Mouse (Mus musculus) heart, embryonic 15.5 days (tissue): Measurements from ENCODE around the gene Raf1. TPM values are rescaled to one million over a fixed set of nuclear protein-coding genes. Genes with fewer than 3 reads are reported as not detected.
"Not testable (repeated sequence)": the region's sequence is repeated elsewhere in the genome, so short reads cannot be mapped to it uniquely, and the experiment has no call there.

Experiments
- ATAC-seq: fragments of 200-750 bp; cut with Nextera tagmentation; replicated peaks from 2 replicates; pipeline ENCODE4 v1.8.0; 2017; ENCODE audit warnings: low read depth, moderate TSS enrichment; ENCODE audit not compliant: insufficient number of reproducible peaks, insufficient read depth, low FRiP score
- H3K27ac ChIP-seq: fragments of 300-500 bp; sonication (generic); 2 replicates; pipeline ENCODE4 v1.5.1; 2015; ENCODE audit warnings: mild to moderate bottlenecking, inconsistent platforms
- H3K27me3 ChIP-seq: fragments of 300-500 bp; sonication (generic); 2 replicates; pipeline ENCODE4 v1.6.1; 2015; ENCODE audit warnings: inconsistent platforms
- H3K36me3 ChIP-seq: fragments of 300-500 bp; sonication (generic); 2 replicates; pipeline ENCODE4 v1.6.1; 2015; ENCODE audit warnings: mild to moderate bottlenecking, inconsistent platforms
- H3K4me1 ChIP-seq: fragments of 300-500 bp; sonication (generic); replicated peaks from 2 replicates; pipeline ENCODE4 v1.6.1; 2015; ENCODE audit warnings: inconsistent platforms
- H3K4me2 ChIP-seq: fragments of 300-500 bp; sonication (generic); 2 replicates; pipeline ENCODE4 v1.6.1; 2015; ENCODE audit warnings: inconsistent platforms, mild to moderate bottlenecking, moderate library complexity
- H3K4me3 ChIP-seq: fragments of 300-500 bp; sonication (generic); 2 replicates; pipeline ENCODE4 v1.5.1; 2015; ENCODE audit warnings: mild to moderate bottlenecking, inconsistent platforms
- H3K9ac ChIP-seq: fragments of 300-500 bp; sonication (generic); 2 replicates; pipeline ENCODE4 v1.6.1; 2015; ENCODE audit warnings: mild to moderate bottlenecking, inconsistent platforms
- H3K9me3 ChIP-seq: fragments of 300-500 bp; sonication (generic); replicated peaks from 2 replicates; pipeline ENCODE4 v1.6.1; 2016; ENCODE audit warnings: inconsistent platforms
- WGBS: fragments of 180-500 bp; shearing (Covaris S2); methylation state at CpG from one replicate; pipeline ENCODE4 v1.1.7; 2015; ENCODE audit warnings: mixed read lengths; 5-methylcytosine and 5-hydroxymethylcytosine counted together
- polyA plus RNA-seq: library from polyadenylated mRNA; unstranded; fragments of >200 nt; fragmentation: Nextera tagmentation; extraction: Ambion mirVana; gene quantifications from 2 replicates; pipeline ENCODE4 v1.2.1, GENCODE M21; 2015

Gene Raf1
- polyA plus RNA-seq, 1 experiment from 2014 or later, result 90.7 TPM

GRCm38 (mm10) chr6:115650476-115651427, 25.7 kb downstream of the Raf1 start:
- Histone ChIP-seq H3K27ac (peak overlapping the region; percentile 63), H3K27me3 (no peaks in the 10 kb centered on the region), H3K9ac (no peak overlapping the region), H3K4me3 (no peak overlapping the region), H3K36me3 (no peaks in the 10 kb centered on the region), H3K4me2 (peak overlapping the region; percentile 6; the same call in 1 of the 2 replicates), H3K9me3 (no peaks in the 10 kb centered on the region), H3K4me1 (peaks cover 36% of the 10 kb centered on the region)
- 34% methylated on average over 5 of the region's 5 CpGs for WGBS
- 0 out of 2 replicates have a peak, but pooled peaks have one; percentile 39 for ATAC-seq

- H3K4me1 ChIP-seq, result peaks cover 36% of the 10 kb centered on the region
- no peaks in the 10 kb centered on the region for H3K9me3 ChIP-seq
- H3K36me3 ChIP-seq, result no peaks in the 10 kb centered on the region
- H3K4me3 ChIP-seq, result no peak overlapping the region
- 34% methylated on average over 1 of the region's 1 CpGs for WGBS
- no peak overlapping the region for H3K9ac ChIP-seq
- peak overlapping the region; percentile 61 for H3K27ac ChIP-seq
- H3K4me2 ChIP-seq, result 0 out of 2 replicates have a peak overlapping the region, but pooled peaks have one; percentile 0
- ATAC-seq, result no peak
- H3K27me3 ChIP-seq, result no peaks in the 10 kb centered on the region
These were observed 26.6 kb downstream of the Raf1 start for GRCm38 (mm10) chr6:115649792-115650365.

- Histone ChIP-seq H3K4me2 (no peak overlapping the region), H3K36me3 (peaks cover 24% of the 10 kb centered on the region)
These were observed 33.1 kb downstream of the Raf1 start for GRCm38 (mm10) chr6:115643315-115643714.

GRCm38 (mm10) chr6:115638188-115638587, 38.2 kb downstream of the Raf1 start:
- ATAC-seq, H3K27ac ChIP-seq, H3K4me1 ChIP-seq, H3K9ac ChIP-seq, H3K4me3 ChIP-seq, H3K4me2 ChIP-seq, H3K9me3 ChIP-seq, H3K27me3 ChIP-seq: not testable (repeated sequence)
- peaks cover 58% of the 10 kb centered on the region for H3K36me3 ChIP-seq
- 94% methylated on average over 7 of the region's 7 CpGs for WGBS

More at GRCm38 (mm10) chr6:115643315-115643714, 33.1 kb downstream of the Raf1 start:
- H3K27me3 ChIP-seq, result no peaks in the 10 kb centered on the region
- ATAC-seq, result no peak
- WGBS, result 77% methylated on average over 1 of the region's 1 CpGs
- H3K4me1 ChIP-seq, result peaks cover 4% of the 10 kb centered on the region; the same call in 1 of the 2 replicates
- H3K27ac ChIP-seq, result no peak overlapping the region
- no peaks in the 10 kb centered on the region for H3K9me3 ChIP-seq
- no peak overlapping the region for H3K4me3 ChIP-seq
- H3K9ac ChIP-seq, result no peak overlapping the region

GRCm38 (mm10) chr6:115634015-115634414, 42.4 kb downstream of the Raf1 start:
- H3K4me1 ChIP-seq, result no peaks in the 10 kb centered on the region
- no peak overlapping the region for H3K4me3 ChIP-seq
- H3K27ac ChIP-seq, result no peak overlapping the region
- H3K9me3 ChIP-seq, result no peaks in the 10 kb centered on the region
- peaks cover 73% of the 10 kb centered on the region for H3K36me3 ChIP-seq
- 86% methylated on average over 2 of the region's 2 CpGs for WGBS
- no peaks in the 10 kb centered on the region for H3K27me3 ChIP-seq
- no peak overlapping the region for H3K4me2 ChIP-seq
- no peak overlapping the region for H3K9ac ChIP-seq
- no peak for ATAC-seq

- WGBS, result 78% methylated on average over 3 of the region's 3 CpGs
- no peak overlapping the region for H3K27ac ChIP-seq
- peaks cover 76% of the 10 kb centered on the region for H3K36me3 ChIP-seq
- no peak overlapping the region for H3K4me2 ChIP-seq
- no peaks in the 10 kb centered on the region for H3K27me3 ChIP-seq
- no peak for ATAC-seq
- H3K9me3 ChIP-seq, result no peaks in the 10 kb centered on the region
- H3K9ac ChIP-seq, result no peak overlapping the region
- no peak overlapping the region for H3K4me3 ChIP-seq
- no peaks in the 10 kb centered on the region for H3K4me1 ChIP-seq
These were observed 45.2 kb downstream of the Raf1 start for GRCm38 (mm10) chr6:115631056-115631795.

GRCm38 (mm10) chr6:115626121-115626520, 50.3 kb downstream of the Raf1 start:
- H3K4me3 ChIP-seq, result no peak overlapping the region
- peaks cover 79% of the 10 kb centered on the region for H3K36me3 ChIP-seq
- no peak overlapping the region for H3K27ac ChIP-seq
- 86% methylated on average over 5 of the region's 5 CpGs for WGBS
- H3K4me1 ChIP-seq, result no peaks in the 10 kb centered on the region
- H3K9me3 ChIP-seq, result no peaks in the 10 kb centered on the region
- no peaks in the 10 kb centered on the region for H3K27me3 ChIP-seq
- no peak overlapping the region for H3K9ac ChIP-seq
- H3K4me2 ChIP-seq, result no peak overlapping the region
- ATAC-seq, result no peak

- no peak overlapping the region for H3K27ac ChIP-seq
- H3K4me1 ChIP-seq, result no peaks in the 10 kb centered on the region
- ATAC-seq, result no peak
- no peak overlapping the region for H3K9ac ChIP-seq
- 81% methylated on average over 1 of the region's 1 CpGs for WGBS
- H3K4me2 ChIP-seq, result no peak overlapping the region
- no peaks in the 10 kb centered on the region for H3K27me3 ChIP-seq
- no peaks in the 10 kb centered on the region for H3K9me3 ChIP-seq
- H3K4me3 ChIP-seq, result no peak overlapping the region
- peaks cover 99% of the 10 kb centered on the region for H3K36me3 ChIP-seq
These were observed 55.5 kb downstream of the Raf1 start for GRCm38 (mm10) chr6:115620942-115621341.

- H3K27ac ChIP-seq, result no peak overlapping the region
- H3K9me3 ChIP-seq, result no peaks in the 10 kb centered on the region
- WGBS, result 78% methylated on average over 10 of the region's 10 CpGs
- no peaks in the 10 kb centered on the region for H3K4me1 ChIP-seq
- H3K4me3 ChIP-seq, result no peak overlapping the region
- H3K4me2 ChIP-seq, result no peak overlapping the region
- H3K27me3 ChIP-seq, result no peaks in the 10 kb centered on the region
- ATAC-seq, result no peak
- H3K9ac ChIP-seq, result no peak overlapping the region
- peaks cover 100% of the 10 kb centered on the region for H3K36me3 ChIP-seq
These were observed 56.6 kb downstream of the Raf1 start for GRCm38 (mm10) chr6:115619818-115620217.

GRCm38 (mm10) chr6:115615983-115616382, 60.5 kb downstream of the Raf1 start:
- WGBS, result 80% methylated on average over 3 of the region's 3 CpGs

GRCm38 (mm10) chr6:115613793-115614192, 62.6 kb downstream of the Raf1 start:
- no peaks in the 10 kb centered on the region for H3K4me1 ChIP-seq
- no peak for ATAC-seq
- peaks cover 65% of the 10 kb centered on the region for H3K36me3 ChIP-seq

More at GRCm38 (mm10) chr6:115615983-115616382, 60.5 kb downstream of the Raf1 start:
- no peak overlapping the region for H3K27ac ChIP-seq
- peaks cover 87% of the 10 kb centered on the region for H3K36me3 ChIP-seq
- H3K4me2 ChIP-seq, result no peak overlapping the region
- no peak for ATAC-seq
- H3K9ac ChIP-seq, result no peak overlapping the region
- no peak overlapping the region for H3K4me3 ChIP-seq
- no peaks in the 10 kb centered on the region for H3K27me3 ChIP-seq
- no peaks in the 10 kb centered on the region for H3K4me1 ChIP-seq
- no peaks in the 10 kb centered on the region for H3K9me3 ChIP-seq

More at GRCm38 (mm10) chr6:115613793-115614192, 62.6 kb downstream of the Raf1 start:
- Histone ChIP-seq H3K9me3 (no peaks in the 10 kb centered on the region), H3K27ac (no peak overlapping the region), H3K4me3 (no peak overlapping the region), H3K27me3 (no peaks in the 10 kb centered on the region), H3K9ac (no peak overlapping the region), H3K4me2 (no peak overlapping the region)
